Mouse (Mus musculus) myocyte (in vitro differentiated cells): Measurements from ENCODE around the gene Lmnb2.

Source experiments
- CEBPB ChIP-seq: IDR thresholded peaks from 2 replicates; pipeline ENCODE4 v1.6.1; 2011; ENCODE audit warnings: mild to moderate bottlenecking, moderate library complexity; ENCODE audit not compliant: poor library complexity, insufficient read depth, severe bottlenecking
- E2F4 ChIP-seq: IDR thresholded peaks from one replicate; pipeline ENCODE4 v1.6.1; 2011; ENCODE audit warnings: mild to moderate bottlenecking, control low read depth, moderate library complexity; ENCODE audit not compliant: insufficient read depth
- MAX ChIP-seq: IDR thresholded peaks from one replicate; pipeline ENCODE4 v1.6.1; 2011; ENCODE audit warnings: low read depth, mild to moderate bottlenecking, control low read depth
- MYOD1 ChIP-seq, 3 experiments: IDR thresholded peaks; one replicate each; pipeline ENCODE4 v1.6.1; 2011; ENCODE audit warnings: control low read depth in 2 of 3, low read depth in 2 of 3, mild to moderate bottlenecking in 2 of 3, moderate library complexity in 1 of 3; ENCODE audit not compliant: insufficient read length in 2 of 3, control insufficient read depth in 1 of 3
- MYOG ChIP-seq, 3 experiments: IDR thresholded peaks; one replicate each; pipeline ENCODE4 v1.6.1; 2011; ENCODE audit warnings: control low read depth in 2 of 3, low read depth in 2 of 3, mild to moderate bottlenecking in 2 of 3; ENCODE audit not compliant: insufficient read length in 2 of 3, control insufficient read depth in 1 of 3, insufficient read depth in 1 of 3
- POLR2A ChIP-seq: IDR thresholded peaks from one replicate; pipeline ENCODE4 v1.6.1; 2011; ENCODE audit warnings: low read depth, mild to moderate bottlenecking, control low read depth, moderate library complexity; ENCODE audit not compliant: insufficient read length
- POLR2AphosphoS2 ChIP-seq: IDR thresholded peaks from one replicate; pipeline ENCODE4 v1.6.1; 2011; ENCODE audit warnings: low read depth, control low read depth; ENCODE audit not compliant: insufficient read length
- SRF ChIP-seq: IDR thresholded peaks from one replicate; pipeline ENCODE4 v1.6.1; 2011; ENCODE audit warnings: low read depth; ENCODE audit not compliant: control insufficient read depth, insufficient read length
- TCF12 ChIP-seq: IDR thresholded peaks from one replicate; pipeline ENCODE4 v1.6.1; 2011; ENCODE audit warnings: mild to moderate bottlenecking, control low read depth; ENCODE audit not compliant: poor library complexity, insufficient read depth, severe bottlenecking
- TCF3 ChIP-seq: IDR thresholded peaks from one replicate; pipeline ENCODE4 v1.6.1; 2011; ENCODE audit warnings: low read depth, control low read depth; ENCODE audit not compliant: insufficient read length
- USF1 ChIP-seq: IDR thresholded peaks from one replicate; pipeline ENCODE4 v1.6.1; 2011; ENCODE audit warnings: low read depth, mild to moderate bottlenecking, control low read depth, moderate library complexity

DNA sequence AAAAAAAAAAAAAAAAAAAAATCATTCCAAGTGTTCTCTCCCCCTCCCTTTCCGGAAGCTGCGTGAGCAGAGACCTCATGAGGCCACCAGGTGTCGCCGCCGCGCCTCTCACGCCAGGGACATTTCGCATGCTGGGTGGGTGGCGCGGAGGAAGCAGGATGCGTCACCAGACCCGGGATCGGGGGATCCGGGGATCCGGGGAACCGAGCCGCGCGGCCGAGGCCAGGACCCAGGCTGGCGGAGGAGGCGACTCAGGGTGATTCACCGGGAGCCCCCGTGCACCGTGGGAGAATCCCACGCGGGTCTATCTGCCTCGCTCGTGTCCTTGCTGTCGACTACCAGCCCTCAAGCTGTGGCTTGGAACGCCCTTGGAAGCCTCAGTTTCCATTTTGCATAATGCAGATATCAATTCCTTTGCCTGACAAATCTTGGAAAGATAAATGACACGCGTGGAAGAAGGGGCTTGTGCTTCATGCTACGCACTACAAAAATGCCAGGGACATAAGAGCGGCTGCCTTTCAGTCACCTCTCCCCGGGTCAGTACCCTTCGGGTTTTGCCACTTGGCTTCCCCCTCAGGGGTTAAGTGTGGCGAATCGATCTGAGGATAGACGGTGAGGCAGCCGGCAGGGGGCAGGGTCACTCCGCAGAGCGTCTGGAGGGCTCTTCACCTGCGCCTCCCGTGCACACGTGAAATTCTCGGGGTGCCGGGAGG, 10.7 kb upstream of the Lmnb2 start:
- peak; percentile 31 for TF ChIP-seq POLR2A
- no peak for TF ChIP-seq USF1
- TF ChIP-seq MYOD1 (IDR thresholded peaks at IDR 0.05; ENCODE audit: control insufficient read depth in 1 of 3, insufficient read length in 2 of 3, low read depth in 2 of 3): peak in 2 of 3 experiments; percentile 6 to 51
- no peak for TF ChIP-seq E2F4
- TF ChIP-seq POLR2AphosphoS2: no peak
- TF ChIP-seq CEBPB: no peak
- TF ChIP-seq MAX: no peak
- peak in 1 of 3 experiments; percentile 47 for TF ChIP-seq MYOG (IDR thresholded peaks at IDR 0.05; ENCODE audit: control insufficient read depth in 1 of 3, insufficient read depth in 1 of 3, insufficient read length in 2 of 3, low read depth in 2 of 3)
- TF ChIP-seq TCF12: no peak
- no peak for TF ChIP-seq SRF
- no peak for TF ChIP-seq TCF3
